Mouse (Mus musculus) embryo, embryonic 10 days (tissue): ENCODE data around the gene Lca5l.

Experiments
- DNase-seq: peaks from one replicate; pipeline ENCODE4 v3.0.0-alpha.2; 2015; ENCODE audit warnings: low spot score

The Lca5l gene

DNA sequence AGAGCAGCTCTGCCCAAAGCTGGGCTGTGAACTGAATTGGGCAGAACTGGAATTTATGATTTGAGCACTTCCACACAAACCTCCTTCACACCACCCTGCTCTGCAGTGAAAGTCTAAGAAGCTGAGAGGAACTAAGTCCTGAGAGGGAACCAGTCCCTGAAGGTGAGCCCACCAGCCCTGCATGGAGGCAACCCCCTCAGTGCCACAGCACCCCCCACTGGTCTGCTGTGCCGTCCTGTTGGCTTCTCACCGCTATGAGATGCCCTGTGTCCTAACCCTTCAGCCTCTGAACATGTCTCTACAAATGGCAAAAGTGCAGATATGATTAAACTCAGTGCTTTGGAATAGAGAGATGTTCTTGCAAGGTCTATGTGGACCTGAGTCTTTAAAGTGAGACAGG is 79.3 kb downstream of the Lca5l start:
- no peak for DNase-seq

DNA sequence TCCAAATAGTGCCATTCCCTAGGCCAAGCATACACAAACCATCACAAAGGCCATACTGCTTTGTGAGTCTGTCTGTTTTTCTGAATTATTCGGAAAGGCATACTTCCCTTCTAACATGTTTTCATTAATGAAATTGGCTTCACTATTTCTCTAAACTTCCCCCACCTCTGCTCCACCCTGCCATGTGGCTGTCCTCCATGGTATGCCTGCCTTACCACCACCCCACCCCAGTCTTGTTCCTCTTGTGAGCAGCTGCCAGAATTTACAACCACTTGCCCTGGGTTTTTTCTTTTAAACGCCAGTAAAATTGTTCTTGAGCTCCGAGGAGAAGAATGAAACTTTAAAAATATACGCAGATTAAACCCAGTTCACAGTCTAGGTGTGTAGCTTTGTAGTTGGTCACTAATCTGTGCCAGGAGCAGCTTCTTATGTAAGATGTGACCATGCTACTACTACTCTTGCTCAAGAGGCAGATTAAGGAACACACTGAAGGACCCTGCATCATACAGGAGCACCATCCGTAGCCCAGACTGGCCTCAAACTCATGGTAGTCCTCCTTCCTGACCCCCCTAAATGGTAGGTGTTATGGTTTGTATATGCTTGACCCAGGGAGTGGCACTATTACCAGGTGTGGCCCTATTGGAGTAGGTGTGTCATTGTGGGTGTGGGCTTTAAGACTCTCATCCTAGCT is 81.3 kb downstream of the Lca5l start:
- no peak for DNase-seq

DNA sequence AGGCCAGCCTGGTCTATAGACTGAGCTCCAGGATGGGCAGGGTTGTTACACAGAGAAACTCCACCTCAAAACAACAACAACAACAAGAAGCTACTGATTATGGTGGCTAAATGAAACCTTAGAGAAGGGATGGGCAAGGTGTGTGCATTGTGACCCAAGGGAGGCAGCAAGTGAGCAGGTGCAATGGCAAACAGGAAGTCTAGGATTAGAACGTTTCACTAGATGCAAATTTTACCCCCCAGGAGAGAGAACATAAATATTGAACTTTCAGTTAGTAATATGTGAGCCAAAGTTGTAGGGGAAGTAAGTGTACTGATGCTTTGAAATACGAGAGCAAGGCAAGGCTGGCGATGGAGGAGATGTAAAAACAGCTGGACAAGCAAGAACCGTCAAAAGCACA is 82.4 kb downstream of the Lca5l start:
- DNase-seq, result no peak
